Mouse (Mus musculus) spleen, postnatal 10 days (tissue): ENCODE measurements around the gene Kif26b.

ENCODE experiments used
- DNase-seq, 2 experiments: peaks; one replicate each; pipeline ENCODE4 v3.0.0; 2021 to 2022; ENCODE audit warnings: low spot score in 2 of 2

The Kif26b gene

DNA sequence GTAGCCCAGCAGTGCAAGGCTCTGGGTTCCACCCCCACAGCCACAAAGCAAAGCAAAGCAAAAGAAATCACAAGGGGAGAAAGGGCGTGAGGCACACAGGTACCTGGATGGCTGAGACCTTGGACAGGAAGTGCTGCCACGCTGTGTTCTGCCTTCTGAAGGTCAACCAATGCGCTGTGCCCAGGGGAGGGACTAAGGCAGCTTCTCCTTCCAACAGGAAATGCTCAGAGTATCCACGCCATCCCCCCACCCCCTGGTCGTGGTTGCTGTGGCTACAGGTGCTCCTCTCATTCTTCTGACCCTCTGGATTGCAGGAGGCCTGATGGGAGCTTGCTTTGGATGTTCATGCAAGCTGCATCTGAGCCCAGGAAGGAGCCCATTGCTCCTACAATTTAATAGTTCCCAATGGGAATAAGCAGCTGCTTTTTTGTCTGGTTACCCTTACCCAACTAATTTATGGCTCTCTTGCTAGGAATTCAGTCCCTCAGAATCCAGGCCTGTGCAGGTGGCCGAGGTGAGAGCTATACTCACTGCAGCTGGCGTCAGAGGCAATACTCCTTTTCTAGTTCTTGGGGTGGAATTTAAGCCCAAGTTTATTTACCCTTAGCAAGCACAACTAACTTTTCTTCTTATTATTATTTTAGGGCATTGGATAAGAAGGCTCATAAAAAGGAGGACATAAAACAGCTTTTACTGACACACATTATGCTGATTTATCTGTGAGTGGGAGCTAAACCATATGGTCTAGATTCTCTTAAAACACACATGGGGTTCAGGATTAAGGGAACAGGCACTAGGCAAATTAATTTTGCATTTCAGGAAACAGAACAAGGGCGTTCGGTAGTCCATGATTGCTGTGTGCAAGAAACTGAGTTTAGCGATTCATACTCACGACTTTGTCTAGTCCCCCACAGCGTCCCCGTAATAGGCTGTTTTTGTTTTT, 61.6 kb downstream of the Kif26b start:
- no peak for DNase-seq

DNA sequence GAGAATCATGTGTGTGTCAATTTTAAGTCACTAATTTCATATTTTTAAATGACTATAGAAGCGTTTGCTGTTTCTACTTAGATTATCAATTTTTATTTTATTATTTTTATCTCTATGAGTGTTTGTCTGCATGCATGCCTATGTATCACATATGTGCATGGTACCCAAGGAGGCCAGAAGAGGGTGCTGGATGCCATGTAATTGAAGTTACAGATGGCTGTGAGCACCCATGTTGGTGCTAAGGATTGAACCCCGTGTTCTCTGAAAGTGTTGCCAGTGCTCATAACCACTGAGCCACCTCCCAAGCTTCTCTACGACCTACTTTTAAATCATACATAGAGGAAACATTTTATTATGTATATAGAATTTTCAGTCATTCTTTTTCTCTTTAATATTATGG, 68.2 kb downstream of the Kif26b start:
- DNase-seq: no peak

DNA sequence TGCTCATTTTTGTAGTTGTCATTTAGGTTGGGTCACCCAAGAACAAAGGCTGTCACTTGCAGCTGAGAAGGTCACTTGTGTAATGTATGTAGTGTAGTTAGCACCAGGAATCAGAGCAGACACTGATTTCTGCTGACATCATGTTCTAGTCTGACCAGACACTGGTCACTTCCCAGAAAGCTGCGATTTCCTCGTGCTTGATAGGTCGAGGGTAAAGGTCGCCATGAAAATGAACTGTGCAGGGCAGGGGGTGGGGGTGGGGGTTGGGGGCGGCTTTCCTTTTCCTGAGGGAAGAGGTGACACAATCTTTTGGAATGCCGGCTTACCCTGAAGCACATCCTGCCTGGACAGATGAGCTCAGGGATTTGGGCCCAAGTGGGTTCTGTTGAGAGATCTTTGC, 68.8 kb downstream of the Kif26b start:
- no peak for DNase-seq

DNA sequence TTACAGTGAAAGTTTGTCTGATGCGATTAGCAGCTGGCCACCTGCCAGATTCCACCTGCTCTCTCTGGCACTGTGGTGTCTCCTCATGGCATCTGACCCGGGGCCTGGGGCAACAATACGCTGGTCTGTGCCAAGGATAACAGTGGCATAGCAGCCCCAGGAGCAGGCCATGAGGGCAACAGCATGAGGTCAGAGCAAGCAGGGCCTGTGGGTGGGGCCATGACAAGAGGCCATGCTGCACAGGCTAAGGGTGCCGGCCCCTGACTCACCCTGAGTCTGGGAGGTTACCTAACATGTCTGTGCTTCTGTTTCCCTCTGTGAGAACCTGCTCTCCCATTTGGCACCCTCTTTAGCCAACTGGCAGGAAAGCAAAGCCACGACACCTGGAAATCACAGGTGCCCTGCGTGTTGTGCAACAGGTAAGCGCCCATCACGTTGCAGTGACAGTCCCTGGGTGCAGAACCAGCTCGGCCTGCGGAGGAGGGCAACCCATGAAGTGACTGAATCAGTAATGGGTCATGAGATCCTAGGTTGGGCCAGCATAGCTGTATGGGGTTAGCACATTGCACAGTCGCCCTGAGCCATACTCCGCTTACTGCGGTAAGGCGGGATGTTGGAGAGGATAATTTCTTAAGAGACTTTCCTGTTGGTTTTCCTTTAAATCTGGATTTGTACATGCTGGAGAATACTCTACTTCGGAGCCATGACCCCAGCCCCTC, 72.1 kb downstream of the Kif26b start:
- DNase-seq: no peak

DNA sequence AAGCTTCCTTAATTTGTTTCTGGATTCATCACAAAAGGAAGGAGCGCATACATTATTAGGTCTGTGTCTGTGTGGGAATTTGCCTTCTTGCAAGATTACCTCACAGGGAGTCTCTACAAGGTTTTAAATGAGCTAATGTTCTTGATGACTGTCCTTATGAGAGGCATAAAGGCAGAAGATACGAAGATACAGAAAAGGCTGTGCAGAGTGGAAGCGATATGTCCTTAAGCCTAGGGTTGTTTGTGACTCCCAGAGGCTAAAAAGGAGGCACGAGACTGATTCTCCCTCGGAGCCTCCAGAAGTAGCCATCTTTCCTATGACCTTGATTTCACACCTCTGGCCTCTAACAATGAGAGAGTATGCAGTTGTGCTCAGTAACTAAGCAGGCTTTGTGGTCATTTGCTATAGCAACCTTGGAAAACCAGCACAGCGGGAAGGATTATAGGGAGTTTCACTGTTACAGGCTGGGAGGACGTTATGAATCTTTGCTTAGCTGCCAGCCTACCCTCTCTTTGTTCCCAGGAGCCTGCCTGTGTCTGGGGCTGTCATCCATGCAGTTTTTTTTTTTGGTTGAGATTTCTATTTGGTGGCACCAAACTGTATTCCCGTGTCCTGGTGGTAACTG, 80.3 kb downstream of the Kif26b start:
- no peak for DNase-seq

DNA sequence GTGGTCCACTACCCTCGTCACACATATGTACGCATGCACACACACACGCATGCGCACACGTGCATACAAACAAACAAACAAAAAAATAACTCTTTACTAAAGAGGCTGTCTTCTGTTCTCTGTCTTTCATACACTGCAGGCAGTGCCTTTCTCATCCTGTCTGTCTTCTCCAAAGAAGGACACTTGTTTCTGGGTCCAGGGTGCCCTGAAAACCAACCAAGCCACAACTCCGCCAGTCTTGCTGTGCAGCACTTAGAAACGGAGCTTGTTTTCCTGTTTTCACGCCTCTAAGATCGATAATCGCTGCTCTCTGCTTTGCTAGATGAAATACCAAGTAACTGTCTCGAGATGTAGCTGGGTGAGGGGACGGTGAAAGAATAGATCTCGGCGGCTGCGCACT, 82.6 kb downstream of the Kif26b start:
- no peak for DNase-seq

DNA sequence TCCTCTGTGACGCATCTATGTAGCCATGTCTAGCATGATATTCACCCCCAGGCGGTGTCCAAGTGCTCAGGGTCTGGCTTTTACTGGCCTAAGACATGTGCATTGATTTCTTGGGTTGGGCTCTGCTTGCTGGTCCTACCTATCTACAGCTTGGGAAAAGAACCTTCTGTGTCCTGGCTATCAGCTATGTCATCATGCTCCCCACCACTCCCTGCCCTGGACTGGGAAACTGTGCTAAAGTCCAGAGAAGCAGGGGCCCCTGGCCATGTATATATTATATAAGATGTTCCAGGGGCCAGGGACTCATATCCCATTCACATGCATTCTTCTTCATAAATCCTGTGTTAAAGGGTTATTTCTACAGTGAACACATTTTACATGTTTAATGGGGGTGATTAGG, 92.4 kb downstream of the Kif26b start:
- no peak for DNase-seq

DNA sequence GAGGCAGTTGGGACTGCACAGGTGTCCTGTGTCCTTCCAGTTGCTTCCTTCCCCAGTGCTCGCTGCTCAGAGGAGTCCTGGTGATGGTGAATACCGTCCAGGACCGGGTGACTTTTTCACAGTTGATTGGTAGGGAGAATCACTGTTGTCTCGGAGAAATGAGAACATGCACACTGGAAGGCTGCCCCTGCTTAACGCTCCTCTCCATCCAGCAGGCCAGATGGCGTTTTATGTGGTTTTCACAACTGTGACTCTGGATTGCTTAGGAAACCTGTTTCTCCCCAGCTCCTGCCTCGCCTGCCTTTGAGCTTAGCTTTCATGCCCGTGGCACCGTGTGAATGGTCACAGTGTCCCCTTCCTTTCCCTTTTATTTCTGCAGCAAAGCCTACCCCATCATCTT, 95.0 kb downstream of the Kif26b start:
- DNase-seq: no peak

DNA sequence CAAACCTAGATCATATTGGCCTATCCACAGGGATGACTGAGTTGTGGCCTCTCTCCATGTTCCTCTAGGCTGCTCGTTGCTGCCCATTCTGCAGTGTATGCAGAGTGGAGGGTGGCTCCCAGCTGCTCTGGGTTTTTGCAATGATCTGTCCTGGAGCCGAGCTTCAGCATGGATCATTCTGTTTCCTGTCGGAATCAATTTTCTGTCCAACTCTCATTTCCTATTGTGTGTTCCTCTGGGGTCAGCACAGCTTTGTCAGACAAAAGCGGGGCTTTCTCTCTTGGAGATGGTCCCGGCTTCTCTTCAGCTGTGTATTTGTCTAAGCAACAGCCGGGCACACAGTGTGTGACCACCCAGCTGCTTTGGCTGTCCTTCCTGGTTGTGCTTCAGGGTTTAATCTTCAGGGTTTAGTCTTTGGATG, 98.0 kb downstream of the Kif26b start:
- DNase-seq: no peak

DNA sequence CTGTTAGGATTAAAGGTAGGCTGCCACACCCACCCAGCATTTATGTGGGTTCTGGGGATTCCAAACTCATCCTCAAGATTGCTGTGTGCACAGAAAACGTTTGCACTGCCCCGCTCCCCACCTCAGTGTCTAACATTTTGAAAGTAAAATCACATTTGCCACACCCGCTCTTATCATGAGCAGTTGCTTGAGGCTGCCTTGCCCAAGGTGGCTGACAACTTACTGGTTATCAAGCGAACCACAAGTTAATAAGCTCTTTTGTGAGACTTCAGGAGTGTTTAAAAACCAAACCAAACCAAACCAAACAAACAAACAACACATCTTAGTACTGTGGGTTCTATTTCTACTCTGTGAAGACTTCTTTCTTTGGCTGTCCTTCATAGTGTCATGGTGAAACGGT, 101.1 kb downstream of the Kif26b start:
- DNase-seq: no peak

DNA sequence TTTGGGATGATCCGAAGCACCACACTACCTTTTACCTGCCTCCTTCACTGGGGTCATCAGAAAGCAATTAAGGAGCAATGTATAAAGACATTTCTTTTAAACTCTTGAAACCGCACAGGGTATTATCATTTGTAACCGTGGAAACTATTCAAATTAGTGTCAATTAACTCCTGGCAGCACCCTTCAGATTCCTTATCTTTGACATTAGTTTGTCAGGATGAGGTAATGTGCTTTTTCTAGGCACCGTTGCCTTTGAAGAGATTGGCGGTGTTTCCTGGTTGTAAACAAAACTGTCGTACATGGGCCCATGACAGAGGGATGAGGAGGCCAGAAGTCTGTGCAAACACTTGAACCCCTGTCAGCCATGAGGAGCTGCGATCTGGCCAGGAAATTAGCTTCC, 102.9 kb downstream of the Kif26b start:
- no peak for DNase-seq

DNA sequence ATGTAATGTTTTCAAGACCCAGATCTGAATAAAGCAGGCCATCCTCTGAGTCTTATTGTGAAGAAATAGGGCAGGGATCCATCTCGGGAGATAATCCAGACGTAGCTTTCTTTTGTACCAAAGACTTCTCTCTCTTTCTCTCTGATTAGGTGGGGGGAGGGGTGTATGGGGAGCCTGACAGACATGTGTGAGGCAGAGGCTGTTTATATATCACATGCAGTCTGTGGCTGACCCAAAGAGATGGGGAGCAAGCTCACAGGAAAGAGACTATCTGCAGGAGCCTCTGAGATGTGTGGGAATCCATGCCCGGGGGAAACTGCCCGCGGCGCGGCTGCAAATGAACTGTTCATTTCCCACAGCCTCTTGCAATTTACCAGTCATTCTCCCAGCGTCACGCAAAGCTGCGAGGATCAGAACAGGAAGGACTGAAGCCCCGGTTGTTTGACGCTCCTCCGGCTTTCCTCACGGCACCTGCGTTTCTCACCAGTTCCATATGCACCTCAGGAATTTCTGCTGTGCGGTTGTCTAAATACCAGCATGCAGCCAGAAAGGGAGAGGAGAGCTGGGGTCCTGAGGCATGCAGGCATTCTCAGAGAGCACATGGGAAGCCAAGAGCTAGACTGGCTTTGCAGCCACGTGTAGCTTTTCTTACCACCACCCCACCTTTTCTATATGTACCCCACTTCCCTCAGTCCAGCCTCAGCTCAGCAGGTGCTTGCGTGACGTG, 105.6 kb downstream of the Kif26b start:
- DNase-seq: no peak

DNA sequence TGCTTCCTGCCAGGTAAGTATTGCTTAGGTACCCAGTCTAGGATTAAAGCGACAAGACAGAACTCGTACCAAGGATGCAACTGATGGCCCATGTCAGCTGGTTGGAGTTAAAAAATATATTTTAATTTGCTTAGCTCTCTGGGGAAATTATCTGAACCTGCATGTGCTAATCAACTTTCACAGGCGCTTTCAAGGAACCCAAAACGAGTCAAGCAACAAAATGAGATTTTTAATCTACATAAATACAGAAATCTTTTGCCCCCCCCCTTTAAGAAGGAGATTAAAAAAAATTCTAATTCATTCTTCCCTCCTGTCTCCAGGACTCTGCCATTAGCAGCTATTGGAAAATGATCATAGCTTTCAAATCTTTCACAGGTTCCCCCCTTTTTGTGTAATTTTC, 106.5 kb downstream of the Kif26b start:
- DNase-seq: no peak

DNA sequence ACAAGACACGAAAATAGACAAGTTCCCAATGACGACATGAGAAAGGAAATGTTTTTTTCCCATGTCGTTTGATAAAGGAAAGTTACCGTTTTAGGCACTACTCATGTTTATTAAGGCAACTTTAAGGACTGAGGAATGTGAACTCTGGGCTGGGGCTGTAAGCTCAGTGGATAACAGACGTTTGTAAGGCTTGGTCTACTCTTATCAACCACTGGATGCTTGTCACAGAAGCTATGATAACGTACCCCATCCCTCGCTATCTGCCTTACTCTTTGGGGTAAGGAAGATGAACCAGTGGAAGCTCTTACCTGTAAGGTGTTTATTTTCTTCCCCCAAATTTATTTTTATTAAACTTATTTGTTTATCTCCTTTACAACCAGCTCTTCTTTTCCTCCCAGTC, 108.4 kb downstream of the Kif26b start:
- no peak for DNase-seq

DNA sequence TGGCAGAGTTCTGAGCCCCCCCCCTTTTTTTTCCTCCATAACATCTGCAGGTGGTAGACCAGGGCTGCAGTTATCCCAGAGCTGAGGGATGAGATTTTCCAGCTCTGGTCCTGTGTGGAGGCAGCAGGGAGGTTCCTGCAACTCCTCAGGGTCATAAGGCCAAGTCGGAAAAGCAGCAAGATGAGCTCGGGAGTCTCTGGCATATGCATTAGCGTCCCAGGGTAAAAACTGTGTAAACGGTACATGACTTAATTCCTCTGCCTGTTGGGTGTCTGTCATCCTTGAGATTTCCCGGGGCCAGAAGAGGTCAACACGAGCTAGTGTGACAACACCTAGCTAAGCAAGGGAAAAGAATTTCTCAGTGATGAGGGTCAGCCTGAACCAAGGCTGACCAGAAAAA, 111.0 kb downstream of the Kif26b start:
- no peak for DNase-seq

DNA sequence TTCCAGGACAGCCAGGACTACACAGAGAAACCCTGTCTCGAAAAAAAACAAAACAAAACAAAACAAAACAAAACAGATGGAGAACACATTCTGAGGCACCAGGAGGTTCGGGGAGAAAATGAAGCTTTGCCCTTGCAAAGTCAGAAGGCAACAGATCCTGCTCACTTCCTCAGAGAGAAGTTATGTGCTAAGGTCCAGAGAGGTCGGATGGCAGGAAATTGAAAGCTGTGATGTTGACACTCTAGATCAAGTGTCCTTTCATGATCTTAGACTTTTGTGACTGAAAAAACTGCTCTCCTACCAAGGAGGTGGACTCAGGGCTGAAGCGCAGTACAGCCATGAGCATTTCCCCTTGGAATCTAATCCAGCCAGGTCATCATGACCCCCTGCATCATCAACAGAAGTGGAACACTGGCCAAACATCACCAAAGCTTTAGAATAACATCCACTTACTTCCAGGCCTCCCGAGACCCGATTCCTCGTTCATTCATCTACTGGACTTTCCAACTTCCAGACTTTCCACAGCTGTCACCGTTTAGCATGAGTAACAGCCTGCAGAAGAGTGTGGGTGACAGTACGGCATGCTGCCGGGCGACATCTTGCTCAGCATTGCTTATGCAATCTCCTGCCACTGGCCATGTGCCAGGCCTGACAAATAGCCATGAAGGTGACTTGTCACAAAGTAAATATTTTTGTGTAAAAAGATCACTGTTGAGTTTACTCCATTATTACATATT, 112.0 kb downstream of the Kif26b start:
- no peak for DNase-seq

DNA sequence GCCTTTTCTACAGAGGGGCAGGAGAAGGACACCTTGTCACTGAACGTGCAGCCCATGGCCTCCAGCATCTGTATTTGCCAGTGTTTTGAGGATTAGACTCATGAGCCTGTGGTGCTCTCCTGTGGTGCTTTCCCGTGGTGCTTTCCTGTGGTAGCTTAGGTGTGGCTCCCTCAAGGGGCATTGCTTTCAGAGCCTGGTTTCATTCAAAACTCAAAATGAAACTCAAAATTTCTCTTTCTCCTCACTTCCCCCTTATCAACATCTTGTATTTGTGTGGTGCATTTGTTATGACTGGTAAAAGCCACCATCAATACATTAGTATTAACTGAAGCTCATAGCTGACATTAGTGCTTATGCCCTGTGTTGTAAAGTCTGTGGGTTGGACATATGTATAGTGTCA, 112.9 kb downstream of the Kif26b start:
- DNase-seq: no peak

DNA sequence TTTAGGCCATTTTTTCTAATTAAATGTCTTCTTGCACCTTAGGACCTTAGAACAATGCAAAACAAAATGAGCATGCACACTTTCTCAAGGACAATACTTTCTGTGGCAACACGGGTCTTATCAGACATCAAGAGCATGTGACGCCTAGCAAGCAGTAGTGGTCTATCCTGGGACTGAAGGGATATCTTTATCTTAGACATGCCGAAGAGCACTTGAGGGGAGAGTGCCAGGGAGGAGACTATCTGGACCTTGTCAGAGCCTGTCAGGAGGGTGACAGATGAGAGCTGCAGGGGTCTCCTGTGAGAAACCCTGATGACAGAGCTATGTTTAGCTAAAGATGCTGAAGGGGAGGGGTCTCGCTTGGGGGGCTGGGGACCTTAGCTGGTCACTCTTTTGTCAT, 116.0 kb downstream of the Kif26b start:
- DNase-seq: no peak

DNA sequence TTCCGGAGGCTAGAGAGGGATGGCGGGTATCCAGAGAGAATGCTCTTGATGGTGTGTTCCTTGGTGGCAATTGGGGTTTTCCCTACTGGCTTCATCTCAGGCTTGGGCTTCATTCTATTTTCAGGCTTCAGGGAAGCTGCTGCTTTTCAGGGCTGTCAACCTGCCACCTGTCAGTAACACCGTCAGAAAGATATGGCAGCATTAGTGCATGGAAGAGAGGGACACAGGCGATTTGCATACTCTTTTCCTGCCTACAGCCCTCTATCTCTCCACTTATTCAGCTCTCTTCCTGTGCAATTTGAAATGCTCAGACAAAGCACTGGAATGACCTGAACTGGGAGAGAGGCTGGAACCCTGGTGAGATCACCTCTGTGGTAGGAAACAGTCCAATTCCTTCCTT, 117.7 kb downstream of the Kif26b start:
- DNase-seq: no peak

DNA sequence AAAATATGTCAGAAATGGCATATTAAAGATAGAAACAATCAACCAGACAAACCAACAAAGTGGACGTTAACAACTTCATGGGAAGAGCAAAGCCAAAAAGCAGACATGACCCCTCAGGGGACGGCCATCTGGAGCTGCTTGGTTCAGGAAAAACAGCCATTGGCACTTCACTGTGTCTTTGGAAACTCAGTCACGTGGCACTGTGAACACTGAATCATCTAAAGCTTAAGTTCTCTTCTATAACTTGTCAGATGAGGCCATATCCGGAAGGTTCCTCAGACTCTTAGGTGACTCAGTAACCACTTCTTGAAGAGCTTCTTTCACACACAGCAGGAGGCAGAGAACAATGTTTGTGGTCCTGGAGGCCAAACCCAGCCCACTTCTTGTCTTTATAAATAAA, 126.6 kb downstream of the Kif26b start:
- no peak for DNase-seq

DNA sequence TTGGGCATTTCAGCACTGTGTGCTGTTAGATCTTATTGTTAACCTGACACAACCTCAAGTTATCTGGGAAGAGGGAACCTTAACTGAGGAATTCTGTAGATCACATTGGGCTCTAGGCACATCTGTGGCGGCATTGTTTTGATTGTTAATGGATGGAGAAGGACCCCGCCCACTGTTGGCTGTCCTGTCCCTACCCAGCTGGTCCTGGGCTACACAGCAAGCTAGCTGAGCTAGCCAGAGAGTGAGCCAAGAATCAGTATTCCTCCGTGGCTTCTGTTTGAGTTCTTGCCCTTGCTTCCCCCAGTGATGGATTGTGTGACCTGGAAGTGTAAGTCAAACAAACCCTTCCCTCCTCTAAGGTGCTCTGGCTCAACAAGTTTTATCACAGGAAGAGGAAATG, 132.1 kb downstream of the Kif26b start:
- no peak for DNase-seq
